Mouse (Mus musculus): Measurements from ENCODE around the gene Rap1gds1. TPM values are rescaled to one million over a fixed set of nuclear protein-coding genes. Genes with fewer than 3 reads are reported as not detected.

Gene Rap1gds1
- polyA plus RNA-seq, 1 experiment from 2014 or later: 107 TPM

GRCm38 (mm10) chr3:138989141-138989540 is 85.9 kb downstream of the Rap1gds1 start:
- 96% methylated on average over 7 of the region's 7 CpGs for WGBS

GRCm38 (mm10) chr3:138988004-138988403 is 87.0 kb downstream of the Rap1gds1 start:
- Histone ChIP-seq H3K4me3 (ENCODE audit: low read depth, low read length) (no peak overlapping the region), H3K9ac (replicated peaks; ENCODE audit: low read depth, low read length) (no peak overlapping the region), H3K27me3 (ENCODE audit: control insufficient read depth, insufficient read depth, low read length) (no peaks in the 10 kb centered on the region), H3K9me3 (ENCODE audit: control insufficient read depth, low read length) (peaks cover 3% of the 10 kb centered on the region; the same call in 1 of the 2 replicates), H3K4me1 (ENCODE audit: control insufficient read depth, insufficient read depth, low read length) (no peaks in the 10 kb centered on the region), H3K27ac (ENCODE audit: low read depth, low read length) (no peak overlapping the region), H3K36me3 (ENCODE audit: control insufficient read depth, insufficient read depth, low read length) (no peaks in the 10 kb centered on the region), H3K4me2 (ENCODE audit: low read depth, low read length) (no peak overlapping the region)
- ATAC-seq (ENCODE audit: low read depth): no peak
- WGBS: 94% methylated on average over 5 of the region's 5 CpGs

More at GRCm38 (mm10) chr3:138989141-138989540, 85.9 kb downstream of the Rap1gds1 start:
- no peaks in the 10 kb centered on the region for H3K27me3 ChIP-seq (ENCODE audit: control insufficient read depth, insufficient read depth, low read length)
- H3K4me3 ChIP-seq (ENCODE audit: low read depth, low read length): no peak overlapping the region
- H3K9me3 ChIP-seq (ENCODE audit: control insufficient read depth, low read length): peaks cover 3% of the 10 kb centered on the region; the same call in 1 of the 2 replicates
- no peak overlapping the region for H3K27ac ChIP-seq (ENCODE audit: low read depth, low read length)
- no peak overlapping the region for H3K4me2 ChIP-seq (ENCODE audit: low read depth, low read length)
- H3K9ac ChIP-seq (replicated peaks; ENCODE audit: low read depth, low read length): no peak overlapping the region
- no peaks in the 10 kb centered on the region for H3K4me1 ChIP-seq (ENCODE audit: control insufficient read depth, insufficient read depth, low read length)
- ATAC-seq (ENCODE audit: low read depth): no peak
- H3K36me3 ChIP-seq (ENCODE audit: control insufficient read depth, insufficient read depth, low read length): no peaks in the 10 kb centered on the region

- Histone ChIP-seq H3K4me3 (ENCODE audit: low read depth, low read length) (no peak overlapping the region), H3K9me3 (ENCODE audit: control insufficient read depth, low read length) (no peaks in the 10 kb centered on the region), H3K27me3 (ENCODE audit: control insufficient read depth, insufficient read depth, low read length) (no peaks in the 10 kb centered on the region), H3K36me3 (ENCODE audit: control insufficient read depth, insufficient read depth, low read length) (no peaks in the 10 kb centered on the region), H3K9ac (replicated peaks; ENCODE audit: low read depth, low read length) (no peak overlapping the region), H3K27ac (ENCODE audit: low read depth, low read length) (no peak overlapping the region), H3K4me2 (ENCODE audit: low read depth, low read length) (no peak overlapping the region), H3K4me1 (ENCODE audit: control insufficient read depth, insufficient read depth, low read length) (no peaks in the 10 kb centered on the region)
- no peak for ATAC-seq (ENCODE audit: low read depth)
- WGBS: 94% methylated on average over 6 of the region's 6 CpGs
Measured at GRCm38 (mm10) chr3:138982249-138982648, 92.8 kb downstream of the Rap1gds1 start.

- Histone ChIP-seq H3K9ac (replicated peaks; ENCODE audit: low read depth, low read length) (no peak overlapping the region), H3K36me3 (ENCODE audit: control insufficient read depth, insufficient read depth, low read length) (no peaks in the 10 kb centered on the region), H3K27ac (ENCODE audit: low read depth, low read length) (no peak overlapping the region), H3K4me1 (ENCODE audit: control insufficient read depth, insufficient read depth, low read length) (no peaks in the 10 kb centered on the region), H3K4me3 (ENCODE audit: low read depth, low read length) (no peak overlapping the region), H3K4me2 (ENCODE audit: low read depth, low read length) (no peak overlapping the region), H3K9me3 (ENCODE audit: control insufficient read depth, low read length) (no peaks in the 10 kb centered on the region), H3K27me3 (ENCODE audit: control insufficient read depth, insufficient read depth, low read length) (no peaks in the 10 kb centered on the region)
- WGBS: 98% methylated on average over 1 of the region's 1 CpGs
- no peak for ATAC-seq (ENCODE audit: low read depth)
Measured at GRCm38 (mm10) chr3:138977413-138977812, 97.6 kb downstream of the Rap1gds1 start.

GRCm38 (mm10) chr3:138967627-138968026 is 107.4 kb downstream of the Rap1gds1 start:
- WGBS: 88% methylated on average over 9 of the region's 9 CpGs
- Histone ChIP-seq H3K4me3 (ENCODE audit: low read depth, low read length) (no peak overlapping the region), H3K27me3 (ENCODE audit: control insufficient read depth, insufficient read depth, low read length) (no peaks in the 10 kb centered on the region), H3K27ac (ENCODE audit: low read depth, low read length) (no peak overlapping the region), H3K9me3 (ENCODE audit: control insufficient read depth, low read length) (no peaks in the 10 kb centered on the region), H3K4me2 (ENCODE audit: low read depth, low read length) (no peak overlapping the region), H3K9ac (replicated peaks; ENCODE audit: low read depth, low read length) (no peak overlapping the region), H3K4me1 (ENCODE audit: control insufficient read depth, insufficient read depth, low read length) (no peaks in the 10 kb centered on the region), H3K36me3 (ENCODE audit: control insufficient read depth, insufficient read depth, low read length) (peaks cover 3% of the 10 kb centered on the region)
- no peak for ATAC-seq (ENCODE audit: low read depth)

GRCm38 (mm10) chr3:138958527-138958926 is 116.5 kb downstream of the Rap1gds1 start:
- 93% methylated on average over 8 of the region's 8 CpGs for whole genome bisulfite sequencing
- Histone ChIP-seq H3K9me3 (ENCODE audit: control insufficient read depth, low read length) (no peaks in the 10 kb centered on the region), H3K4me3 (ENCODE audit: low read depth, low read length) (no peak overlapping the region), H3K4me1 (ENCODE audit: control insufficient read depth, insufficient read depth, low read length) (no peaks in the 10 kb centered on the region), H3K27ac (ENCODE audit: low read depth, low read length) (no peak overlapping the region), H3K9ac (replicated peaks; ENCODE audit: low read depth, low read length) (no peak overlapping the region), H3K27me3 (ENCODE audit: control insufficient read depth, insufficient read depth, low read length) (no peaks in the 10 kb centered on the region), H3K4me2 (ENCODE audit: low read depth, low read length) (no peak overlapping the region), H3K36me3 (ENCODE audit: control insufficient read depth, insufficient read depth, low read length) (peaks cover 17% of the 10 kb centered on the region)
- ATAC-seq (ENCODE audit: low read depth): no peak

- Histone ChIP-seq H3K9ac (replicated peaks; ENCODE audit: low read depth, low read length) (no peak overlapping the region), H3K9me3 (ENCODE audit: control insufficient read depth, low read length) (no peaks in the 10 kb centered on the region), H3K4me3 (ENCODE audit: low read depth, low read length) (no peak overlapping the region), H3K27me3 (ENCODE audit: control insufficient read depth, insufficient read depth, low read length) (no peaks in the 10 kb centered on the region), H3K27ac (ENCODE audit: low read depth, low read length) (no peak overlapping the region), H3K4me1 (ENCODE audit: control insufficient read depth, insufficient read depth, low read length) (no peaks in the 10 kb centered on the region), H3K36me3 (ENCODE audit: control insufficient read depth, insufficient read depth, low read length) (peaks cover 12% of the 10 kb centered on the region; the same call in 1 of the 2 replicates), H3K4me2 (ENCODE audit: low read depth, low read length) (no peak overlapping the region)
- ATAC-seq (ENCODE audit: low read depth): no peak
- WGBS: 86% methylated on average over 7 of the region's 7 CpGs
Measured at GRCm38 (mm10) chr3:138955220-138955619, 119.8 kb downstream of the Rap1gds1 start.

- WGBS: 95% methylated on average over 9 of the region's 9 CpGs
- no peak overlapping the region for H3K4me2 ChIP-seq (ENCODE audit: low read depth, low read length)
- H3K4me1 ChIP-seq (ENCODE audit: control insufficient read depth, insufficient read depth, low read length): no peaks in the 10 kb centered on the region
- no peak overlapping the region for H3K4me3 ChIP-seq (ENCODE audit: low read depth, low read length)
- H3K27ac ChIP-seq (ENCODE audit: low read depth, low read length): no peak overlapping the region
- H3K36me3 ChIP-seq (ENCODE audit: control insufficient read depth, insufficient read depth, low read length): peaks cover 2% of the 10 kb centered on the region; the same call in 1 of the 2 replicates
- ATAC-seq (ENCODE audit: low read depth): no peak
- no peaks in the 10 kb centered on the region for H3K9me3 ChIP-seq (ENCODE audit: control insufficient read depth, low read length)
- no peaks in the 10 kb centered on the region for H3K27me3 ChIP-seq (ENCODE audit: control insufficient read depth, insufficient read depth, low read length)
- no peak overlapping the region for H3K9ac ChIP-seq (replicated peaks; ENCODE audit: low read depth, low read length)
Measured at GRCm38 (mm10) chr3:138949081-138949480, 125.9 kb downstream of the Rap1gds1 start.

GRCm38 (mm10) chr3:138945516-138945915 is 129.5 kb downstream of the Rap1gds1 start:
- 85% methylated on average over 3 of the region's 3 CpGs for WGBS

More at GRCm38 (mm10) chr3:138945516-138945915, 129.5 kb downstream of the Rap1gds1 start:
- Histone ChIP-seq H3K4me3 (ENCODE audit: low read depth, low read length) (no peak overlapping the region), H3K4me1 (ENCODE audit: control insufficient read depth, insufficient read depth, low read length) (no peaks in the 10 kb centered on the region), H3K4me2 (ENCODE audit: low read depth, low read length) (no peak overlapping the region), H3K9me3 (ENCODE audit: control insufficient read depth, low read length) (no peaks in the 10 kb centered on the region), H3K9ac (replicated peaks; ENCODE audit: low read depth, low read length) (no peak overlapping the region), H3K36me3 (ENCODE audit: control insufficient read depth, insufficient read depth, low read length) (no peaks in the 10 kb centered on the region), H3K27me3 (ENCODE audit: control insufficient read depth, insufficient read depth, low read length) (no peaks in the 10 kb centered on the region), H3K27ac (ENCODE audit: low read depth, low read length) (no peak overlapping the region)
- no peak for ATAC-seq (ENCODE audit: low read depth)
